Mouse (Mus musculus): ENCODE measurements around the gene Nt5c3b. TPM values are rescaled to one million over a fixed set of nuclear protein-coding genes. Genes with fewer than 3 reads are reported as not detected.
A peak's percentile ranks its signal among the peaks of the same experiment; 100 is the strongest.

Gene Nt5c3b
- polyA plus RNA-seq (2012; rRNA removed): 28.8 and 40.8 TPM in 2 replicates

GRCm38 (mm10) chr11:100441797-100442196, at the start of gene Nt5c3b, which contains the start of gene Klhl10:
TSS of gene Nt5c3b (minus strand) at chr11:100441808.
TSS of gene Klhl10 (plus strand) at chr11:100441917.
- DNase-seq (ENCODE audit: low read depth in 1 of 2, low spot score in 2 of 2): no peak
- H3K36me3 ChIP-seq (ENCODE audit: control insufficient read depth, insufficient read depth, low read length): no peaks in the 10 kb centered on the region
- no peaks in the 10 kb centered on the region for H3K27me3 ChIP-seq (ENCODE audit: control insufficient read depth, insufficient read depth, low read length)
- WGBS: 91% methylated on average over 8 of the region's 8 CpGs
- H3K4me3 ChIP-seq (ENCODE audit: extremely low read depth, insufficient read depth, insufficient read length): peak within 1 kb of the TSS; percentile 77
- peaks cover 6% of the 10 kb centered on the region for H3K4me1 ChIP-seq (ENCODE audit: control insufficient read depth, insufficient read depth, insufficient read length)
- peak within 1 kb of the TSS; percentile 80 for H3K27ac ChIP-seq (ENCODE audit: insufficient read depth, low read length)
- TF ChIP-seq POLR2A (IDR thresholded peaks at IDR 0.05; ENCODE audit: low read depth, low read length): no peak
- TF ChIP-seq CTCF (IDR thresholded peaks at IDR 0.05; ENCODE audit: extremely low read depth, insufficient read depth, insufficient read length, insufficient replicate concordance): no peak

DNA sequence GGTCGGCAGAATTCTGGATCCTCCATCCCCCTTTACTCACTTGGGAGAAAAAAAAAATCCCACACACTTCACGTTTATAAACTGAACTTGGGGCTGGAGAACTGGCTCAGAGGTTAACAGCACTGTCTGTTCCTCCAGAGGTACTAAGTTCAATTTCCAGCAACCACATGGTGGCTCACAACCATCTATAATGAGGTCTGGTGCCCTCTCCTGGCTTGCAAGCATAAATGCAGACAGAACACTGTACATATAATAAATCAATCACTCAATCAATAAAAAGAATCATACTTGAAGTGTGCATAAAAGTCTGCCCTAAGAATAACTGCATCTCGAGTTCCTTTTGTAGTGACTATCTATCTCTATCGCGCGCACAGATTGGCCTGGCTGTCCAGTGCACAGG, 49.3 kb upstream of the Nt5c3b start:
- no peaks in the 10 kb centered on the region for H3K4me1 ChIP-seq (ENCODE audit: control insufficient read depth, insufficient read depth, insufficient read length)
- 86% methylated on average over 6 of the region's 6 CpGs for WGBS
- peaks cover 27% of the 10 kb centered on the region for H3K36me3 ChIP-seq (ENCODE audit: control insufficient read depth, insufficient read depth, low read length)
- no peak for TF ChIP-seq POLR2A (IDR thresholded peaks at IDR 0.05; ENCODE audit: low read depth, low read length)
- no peak for TF ChIP-seq CTCF (IDR thresholded peaks at IDR 0.05; ENCODE audit: extremely low read depth, insufficient read depth, insufficient read length, insufficient replicate concordance)
- DNase-seq (ENCODE audit: low read depth in 1 of 2, low spot score in 2 of 2): peak in 1 of 2 experiments; percentile 10
- no peak overlapping the region for H3K4me3 ChIP-seq (ENCODE audit: extremely low read depth, insufficient read depth, insufficient read length)
- H3K27ac ChIP-seq (ENCODE audit: insufficient read depth, low read length): no peak overlapping the region
- H3K27me3 ChIP-seq (ENCODE audit: control insufficient read depth, insufficient read depth, low read length): no peaks in the 10 kb centered on the region

DNA sequence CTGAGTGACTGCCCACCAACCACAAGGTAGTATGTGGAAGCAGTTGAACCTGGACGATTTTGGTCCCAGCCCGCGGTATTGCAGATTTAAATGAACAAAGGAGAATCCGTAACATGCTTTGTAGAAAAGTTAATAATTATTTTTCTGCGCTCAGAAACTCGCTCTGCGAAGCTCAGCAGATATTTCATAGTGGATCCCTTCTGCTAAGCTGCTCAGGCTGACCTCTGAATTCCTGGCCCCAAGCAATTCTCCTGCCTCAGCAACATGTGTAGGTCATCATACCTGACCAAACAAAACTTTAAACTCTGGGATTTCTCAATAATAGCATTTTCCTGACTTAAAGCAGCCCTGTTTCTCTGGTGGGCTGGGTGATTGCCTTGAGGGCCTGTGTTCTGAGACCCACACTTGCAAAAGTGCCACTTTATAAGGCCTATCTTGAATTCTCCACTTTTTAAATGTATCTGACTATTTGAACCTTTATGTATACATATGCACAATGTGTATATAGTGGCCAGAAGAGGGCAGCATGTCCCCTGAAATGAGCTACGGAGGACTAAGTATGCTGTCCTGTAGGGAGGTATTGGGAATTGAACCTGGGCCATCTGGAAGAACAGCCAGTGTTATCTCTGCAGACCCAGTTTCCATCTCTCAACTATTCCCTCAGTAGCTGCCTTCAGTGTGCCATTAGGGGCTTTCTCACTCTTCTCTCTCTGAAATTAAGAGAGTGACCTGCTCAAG, 44.4 kb upstream of the Nt5c3b start:
- WGBS: 86% methylated on average over 8 of the region's 8 CpGs

DNA sequence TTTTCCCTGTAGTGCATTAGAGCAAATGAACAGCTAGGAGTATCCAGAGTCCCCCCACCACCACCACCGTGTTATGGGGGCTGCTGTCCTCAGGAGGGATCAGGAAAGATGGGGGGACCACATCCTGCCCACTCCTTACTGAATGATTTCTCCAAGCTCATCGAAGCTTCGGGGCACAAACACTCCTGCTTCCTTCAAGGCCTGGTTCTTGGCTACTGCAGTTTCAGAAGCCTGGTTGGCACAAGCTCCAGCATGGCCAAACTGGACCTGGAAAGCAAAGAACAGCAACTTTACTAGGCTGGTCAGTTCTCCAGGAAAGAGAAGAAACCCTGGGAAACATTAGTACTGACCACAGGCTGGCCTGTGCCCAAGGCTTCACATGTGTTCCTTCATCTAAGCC, 42.9 kb upstream of the Nt5c3b start:
- Histone ChIP-seq H3K4me1 (ENCODE audit: control insufficient read depth, insufficient read depth, insufficient read length) (no peaks in the 10 kb centered on the region), H3K27ac (ENCODE audit: insufficient read depth, low read length) (no peak overlapping the region), H3K36me3 (ENCODE audit: control insufficient read depth, insufficient read depth, low read length) (peaks cover 27% of the 10 kb centered on the region), H3K4me3 (ENCODE audit: extremely low read depth, insufficient read depth, insufficient read length) (no peak overlapping the region), H3K27me3 (ENCODE audit: control insufficient read depth, insufficient read depth, low read length) (no peaks in the 10 kb centered on the region)
- DNase-seq (ENCODE audit: low read depth in 1 of 2, low spot score in 2 of 2): no peak
- TF ChIP-seq CTCF (IDR thresholded peaks at IDR 0.05; ENCODE audit: extremely low read depth, insufficient read depth, insufficient read length, insufficient replicate concordance) (no peak), POLR2A (IDR thresholded peaks at IDR 0.05; ENCODE audit: low read depth, low read length) (no peak)
- 84% methylated on average over 3 of the region's 3 CpGs for WGBS

More for the DNA sequence above, 44.4 kb upstream of the Nt5c3b start:
- TF ChIP-seq POLR2A (IDR thresholded peaks at IDR 0.05; ENCODE audit: low read depth, low read length): no peak
- peak; percentile 7; the same call in 1 of the 2 replicates for TF ChIP-seq CTCF (IDR thresholded peaks at IDR 0.05; ENCODE audit: extremely low read depth, insufficient read depth, insufficient read length, insufficient replicate concordance)
- H3K4me3 ChIP-seq (ENCODE audit: extremely low read depth, insufficient read depth, insufficient read length): no peak overlapping the region
- no peaks in the 10 kb centered on the region for H3K27me3 ChIP-seq (ENCODE audit: control insufficient read depth, insufficient read depth, low read length)
- DNase-seq (ENCODE audit: low read depth in 1 of 2, low spot score in 2 of 2): peak; percentile 26 to 41
- H3K27ac ChIP-seq (ENCODE audit: insufficient read depth, low read length): no peak overlapping the region
- peaks cover 23% of the 10 kb centered on the region for H3K36me3 ChIP-seq (ENCODE audit: control insufficient read depth, insufficient read depth, low read length)
- H3K4me1 ChIP-seq (ENCODE audit: control insufficient read depth, insufficient read depth, insufficient read length): no peaks in the 10 kb centered on the region

DNA sequence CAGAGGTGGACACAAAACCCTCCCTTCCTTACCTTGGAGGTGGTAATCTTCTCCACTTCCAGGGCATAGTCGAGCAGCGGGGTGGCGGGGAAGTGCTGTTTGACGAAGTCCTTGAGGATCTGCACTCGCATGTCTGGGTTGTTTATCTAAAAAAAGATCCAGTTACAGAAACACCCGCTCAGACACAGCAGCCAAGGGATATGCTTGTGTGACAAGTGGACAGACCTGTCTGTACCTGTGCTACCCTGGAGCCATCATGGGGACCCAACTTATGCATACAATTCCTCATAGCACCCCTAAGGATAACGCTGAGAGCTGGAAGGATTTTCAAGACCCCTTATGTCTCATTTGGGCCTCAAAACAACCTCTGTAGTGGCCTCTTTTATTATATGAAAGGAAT, 37.5 kb upstream of the Nt5c3b start:
- no peak for TF ChIP-seq POLR2A (IDR thresholded peaks at IDR 0.05; ENCODE audit: low read depth, low read length)
- Histone ChIP-seq H3K4me3 (ENCODE audit: extremely low read depth, insufficient read depth, insufficient read length) (no peak overlapping the region), H3K27ac (ENCODE audit: insufficient read depth, low read length) (no peak overlapping the region), H3K4me1 (ENCODE audit: control insufficient read depth, insufficient read depth, insufficient read length) (no peaks in the 10 kb centered on the region), H3K27me3 (ENCODE audit: control insufficient read depth, insufficient read depth, low read length) (no peaks in the 10 kb centered on the region), H3K36me3 (ENCODE audit: control insufficient read depth, insufficient read depth, low read length) (peaks cover 39% of the 10 kb centered on the region)
- 92% methylated on average over 7 of the region's 7 CpGs for WGBS
- DNase-seq (ENCODE audit: low read depth in 1 of 2, low spot score in 2 of 2): no peak

- H3K27ac ChIP-seq (ENCODE audit: insufficient read depth, low read length): no peak overlapping the region
- 91% methylated on average over 5 of the region's 5 CpGs for WGBS
- no peaks in the 10 kb centered on the region for H3K27me3 ChIP-seq (ENCODE audit: control insufficient read depth, insufficient read depth, low read length)
- H3K4me1 ChIP-seq (ENCODE audit: control insufficient read depth, insufficient read depth, insufficient read length): peaks cover 3% of the 10 kb centered on the region; the same call in 1 of the 2 replicates
- TF ChIP-seq CTCF (IDR thresholded peaks at IDR 0.05; ENCODE audit: extremely low read depth, insufficient read depth, insufficient read length, insufficient replicate concordance): no peak
- TF ChIP-seq POLR2A (IDR thresholded peaks at IDR 0.05; ENCODE audit: low read depth, low read length): no peak
- H3K36me3 ChIP-seq (ENCODE audit: control insufficient read depth, insufficient read depth, low read length): peaks cover 26% of the 10 kb centered on the region
- H3K4me3 ChIP-seq (ENCODE audit: extremely low read depth, insufficient read depth, insufficient read length): no peak overlapping the region
- DNase-seq (ENCODE audit: low read depth in 1 of 2, low spot score in 2 of 2): no peak
Measured at GRCm38 (mm10) chr11:100476281-100476680, 34.7 kb upstream of the Nt5c3b start.

GRCm38 (mm10) chr11:100472935-100473295, 31.3 kb upstream of the Nt5c3b start:
- no peak overlapping the region for H3K4me3 ChIP-seq (ENCODE audit: extremely low read depth, insufficient read depth, insufficient read length)
- no peak for DNase-seq (ENCODE audit: low read depth in 1 of 2, low spot score in 2 of 2)
- H3K27me3 ChIP-seq (ENCODE audit: control insufficient read depth, insufficient read depth, low read length): no peaks in the 10 kb centered on the region
- peaks cover 5% of the 10 kb centered on the region; the same call in 1 of the 2 replicates for H3K4me1 ChIP-seq (ENCODE audit: control insufficient read depth, insufficient read depth, insufficient read length)
- TF ChIP-seq POLR2A (IDR thresholded peaks at IDR 0.05; ENCODE audit: low read depth, low read length) (no peak), CTCF (IDR thresholded peaks at IDR 0.05; ENCODE audit: extremely low read depth, insufficient read depth, insufficient read length, insufficient replicate concordance) (no peak)
- H3K27ac ChIP-seq (ENCODE audit: insufficient read depth, low read length): no peak overlapping the region
- 46% methylated on average over 5 of the region's 5 CpGs for WGBS
- H3K36me3 ChIP-seq (ENCODE audit: control insufficient read depth, insufficient read depth, low read length): peaks cover 8% of the 10 kb centered on the region
